Mouse (Mus musculus) liver, embryonic 14.5 days (tissue): ENCODE measurements around the gene Pard6b. TPM values are rescaled to one million over a fixed set of nuclear protein-coding genes. Genes with fewer than 3 reads are reported as not detected.
A peak's percentile ranks its signal among the peaks of the same experiment; 100 is the strongest.

Experiments
- ATAC-seq: fragments of 200-750 bp; cut with Nextera tagmentation; 2 replicates; pipeline ENCODE4 v1.8.0; 2017; ENCODE audit warnings: moderate number of reproducible peaks, mild to moderate bottlenecking, moderate library complexity; ENCODE audit not compliant: insufficient read depth
- DNase-seq, 3 experiments: peaks; one replicate each; pipeline ENCODE4 v3.0.0-alpha.2; 2012 to 2013; ENCODE audit warnings: low read depth in 3 of 3, low spot score in 3 of 3
- H3K27ac ChIP-seq: fragments of 300-500 bp; sonication (generic); 2 replicates; pipeline ENCODE4 v1.5.1; 2014; ENCODE audit warnings: moderate library complexity, mild to moderate bottlenecking, control low read depth, inconsistent platforms
- H3K27me3 ChIP-seq: fragments of 300-500 bp; sonication (generic); 2 replicates; pipeline ENCODE4 v1.6.1; 2014; ENCODE audit warnings: mild to moderate bottlenecking, low read length, moderate library complexity; ENCODE audit not compliant: control insufficient read depth, insufficient read depth
- H3K36me3 ChIP-seq: fragments of 300-500 bp; sonication (generic); replicated peaks from 2 replicates; pipeline ENCODE4 v1.6.1; 2014; ENCODE audit warnings: low read depth; ENCODE audit not compliant: control insufficient read depth, insufficient read depth
- H3K4me1 ChIP-seq, 2 experiments: fragments of 200-500 bp in 1 of 2; fragments of 300-500 bp in 1 of 2; sonication (generic) in 1 of 2; replicated peaks; 2 replicates each; pipeline ENCODE4 v1.6.1; 2012 to 2014; ENCODE audit warnings: antibody characterized with exemption in 1 of 2, inconsistent platforms in 1 of 2, low read length in 1 of 2; ENCODE audit not compliant: control insufficient read depth in 2 of 2, insufficient read depth in 2 of 2
- H3K4me2 ChIP-seq: fragments of 300-500 bp; sonication (generic); 2 replicates; pipeline ENCODE4 v1.6.1; 2014; ENCODE audit warnings: low read depth, mild to moderate bottlenecking, control low read depth, moderate library complexity
- H3K4me3 ChIP-seq, 2 experiments: fragments of 200-500 bp in 1 of 2; fragments of 300-500 bp in 1 of 2; sonication (generic) in 1 of 2; 2 replicates each; pipeline ENCODE4 v1.5.1; 2012 to 2014; ENCODE audit warnings: low read depth in 2 of 2, low read length in 2 of 2, mild to moderate bottlenecking in 2 of 2, control low read depth in 1 of 2, inconsistent platforms in 1 of 2, moderate library complexity in 1 of 2; ENCODE audit not compliant: insufficient read depth in 1 of 2
- H3K9ac ChIP-seq: fragments of 300-500 bp; sonication (generic); replicated peaks from 2 replicates; pipeline ENCODE4 v1.6.1; 2014; ENCODE audit warnings: mild to moderate bottlenecking, control low read depth, moderate library complexity
- H3K9me3 ChIP-seq: fragments of 300-500 bp; sonication (generic); 2 replicates; pipeline ENCODE4 v1.6.1; 2016; ENCODE audit warnings: low read length, mixed read lengths; ENCODE audit not compliant: control insufficient read depth
- CTCF ChIP-seq: IDR thresholded peaks from 2 replicates; pipeline ENCODE4 v1.5.1; 2016; ENCODE audit warnings: antibody characterized with exemption, low read depth, control low read depth
- EP300 ChIP-seq: IDR thresholded peaks from 2 replicates; pipeline ENCODE4 v1.6.1; 2016; ENCODE audit warnings: antibody characterized with exemption, low read depth
- WGBS: fragments of 180-500 bp; shearing (Covaris S2); extraction: QIAGEN DNeasy Blood & Tissue Kit; methylation state at CpG from one replicate; pipeline ENCODE4 v1.1.7; 2014; ENCODE audit not compliant: insufficient replicate concordance; 5-methylcytosine and 5-hydroxymethylcytosine counted together
- polyA plus RNA-seq, 2 experiments: library from polyadenylated mRNA; depleted of rRNA in 1 of 2; stranded (reverse) in 1 of 2; unstranded in 1 of 2; fragments of >200 nt; fragmentation: Nextera tagmentation in 1 of 2; extraction: Ambion mirVana in 1 of 2; gene quantifications; 2 replicates each; pipeline versions ENCODE4 v1.2.1 to v1.2.3; 2012 to 2014

The Pard6b gene
- polyA plus RNA-seq, 2 experiments = 1.8 to 2.2 TPM

- Histone ChIP-seq H3K27me3 (no peaks in the 10 kb centered on the region), H3K27ac (no peak overlapping the region), H3K9ac (no peak overlapping the region), H3K4me1 (no peaks in the 10 kb centered on the region), H3K4me3 (no peak overlapping the region), H3K36me3 (no peaks in the 10 kb centered on the region), H3K4me2 (no peak overlapping the region), H3K9me3 (no peaks in the 10 kb centered on the region)
- 73% methylated on average over 8 of the region's 8 CpGs for WGBS
- DNase-seq (no peak), ATAC-seq (no peak)
- no peak for TF ChIP-seq EP300
- no peak for TF ChIP-seq CTCF
Measured at GRCm38 (mm10) chr2:168095077-168095476, 14.3 kb downstream of the Pard6b start.

- no peak overlapping the region for H3K4me2 ChIP-seq
- DNase-seq (no peak), ATAC-seq (no peak)
- H3K9ac ChIP-seq = no peak overlapping the region
- 65% methylated on average over 3 of the region's 3 CpGs for WGBS
- TF ChIP-seq EP300 (no peak), CTCF (no peak)
- no peaks in the 10 kb centered on the region for H3K27me3 ChIP-seq
- no peak overlapping the region for H3K27ac ChIP-seq
- H3K9me3 ChIP-seq = no peaks in the 10 kb centered on the region
- no peak overlapping the region for H3K4me3 ChIP-seq
- H3K36me3 ChIP-seq = no peaks in the 10 kb centered on the region
- H3K4me1 ChIP-seq = no peaks in the 10 kb centered on the region
Measured at GRCm38 (mm10) chr2:168096487-168096886, 15.7 kb downstream of the Pard6b start.

GRCm38 (mm10) chr2:168098040-168098439 lies 17.2 kb downstream of the Pard6b start:
- H3K27me3 ChIP-seq = no peaks in the 10 kb centered on the region
- WGBS = 31% methylated on average over 6 of the region's 6 CpGs
- H3K9ac ChIP-seq = no peak overlapping the region
- H3K9me3 ChIP-seq = no peaks in the 10 kb centered on the region
- no peaks in the 10 kb centered on the region for H3K36me3 ChIP-seq
- no peak overlapping the region for H3K4me2 ChIP-seq
- peak; percentile 82 for TF ChIP-seq CTCF
- no peak for TF ChIP-seq EP300
- no peak overlapping the region for H3K27ac ChIP-seq
- H3K4me1 ChIP-seq = no peaks in the 10 kb centered on the region
- DNase-seq (no peak), ATAC-seq (no peak)
- H3K4me3 ChIP-seq = no peak overlapping the region

- H3K27ac ChIP-seq = no peak overlapping the region
- no peak for DNase-seq
- H3K27me3 ChIP-seq = no peaks in the 10 kb centered on the region
- no peak for TF ChIP-seq EP300
- TF ChIP-seq CTCF = no peak
- 74% methylated on average over 13 of the region's 13 CpGs for WGBS
- peaks cover 0 to 2% of the 10 kb centered on the region in 2 experiments; a peak in 1 of 4 replicates for H3K4me1 ChIP-seq
- H3K9ac ChIP-seq = no peak overlapping the region
- H3K36me3 ChIP-seq = no peaks in the 10 kb centered on the region
- H3K4me3 ChIP-seq = no peak overlapping the region
- no peaks in the 10 kb centered on the region for H3K9me3 ChIP-seq
- ATAC-seq = no peak
- no peak overlapping the region for H3K4me2 ChIP-seq
Measured at GRCm38 (mm10) chr2:168100008-168100407, 19.2 kb downstream of the Pard6b start.

- H3K4me1 ChIP-seq = peaks cover 0 to 2% of the 10 kb centered on the region in 2 experiments; a peak in 1 of 4 replicates
- H3K27me3 ChIP-seq = no peaks in the 10 kb centered on the region
- H3K27ac ChIP-seq = no peak overlapping the region
- WGBS = 61% methylated on average over 5 of the region's 5 CpGs
- TF ChIP-seq CTCF = no peak
- no peak overlapping the region for H3K9ac ChIP-seq
- ATAC-seq (no peak), DNase-seq (no peak)
- H3K36me3 ChIP-seq = no peaks in the 10 kb centered on the region
- no peak overlapping the region for H3K4me2 ChIP-seq
- H3K4me3 ChIP-seq = no peak overlapping the region
- H3K9me3 ChIP-seq = no peaks in the 10 kb centered on the region
Measured at GRCm38 (mm10) chr2:168101805-168102204, 21.0 kb downstream of the Pard6b start.

GRCm38 (mm10) chr2:168103341-168103740 lies 22.5 kb downstream of the Pard6b start:
- no peak overlapping the region for H3K27ac ChIP-seq
- ATAC-seq = no peak

More at GRCm38 (mm10) chr2:168103341-168103740, 22.5 kb downstream of the Pard6b start:
- WGBS = 62% methylated on average over 10 of the region's 10 CpGs
- no peaks in the 10 kb centered on the region for H3K36me3 ChIP-seq
- no peak overlapping the region for H3K9ac ChIP-seq
- H3K4me1 ChIP-seq = peaks cover 0 to 2% of the 10 kb centered on the region in 2 experiments; a peak in 1 of 4 replicates
- H3K4me2 ChIP-seq = no peak overlapping the region
- no peak for TF ChIP-seq CTCF
- TF ChIP-seq EP300 = no peak
- H3K27me3 ChIP-seq = no peaks in the 10 kb centered on the region
- no peak overlapping the region for H3K4me3 ChIP-seq
- no peaks in the 10 kb centered on the region for H3K9me3 ChIP-seq
- no peak for DNase-seq
